Mouse (Mus musculus) B cell, adult 67 days (primary cell): Measurements from ENCODE around the gene Olfr740. TPM values are rescaled to one million over a fixed set of nuclear protein-coding genes. Genes with fewer than 3 reads are reported as not detected.

Experiments
- total RNA-seq, 2 experiments: library from RNA; stranded (reverse); gene quantifications; 4 replicates each; pipeline ENCODE4 v1.2.4; 2023

The Olfr740 gene
- not detected for total RNA-seq

DNA sequence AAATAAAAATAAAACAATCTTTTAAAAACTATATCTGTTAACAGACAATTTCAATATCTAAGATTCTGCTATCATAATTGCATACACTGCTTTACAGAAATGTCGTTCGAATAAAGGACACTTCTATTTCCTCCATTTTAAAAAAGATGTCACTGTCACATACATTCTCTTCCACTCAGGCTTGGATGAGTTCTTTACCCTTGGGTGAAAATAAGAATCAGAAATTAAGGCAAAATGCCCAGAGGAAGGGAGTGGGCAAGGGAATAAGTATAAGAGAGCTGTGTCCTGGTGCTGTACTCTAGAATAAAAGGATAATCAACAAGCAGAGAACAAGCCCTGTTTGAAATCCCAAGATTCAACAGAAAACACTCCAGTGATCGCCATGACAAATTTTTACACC, at the start of gene Olfr740:
Gene Olfr740, plus strand, starts transcription at position 301 of the 400 bp plus-strand sequence.

DNA sequence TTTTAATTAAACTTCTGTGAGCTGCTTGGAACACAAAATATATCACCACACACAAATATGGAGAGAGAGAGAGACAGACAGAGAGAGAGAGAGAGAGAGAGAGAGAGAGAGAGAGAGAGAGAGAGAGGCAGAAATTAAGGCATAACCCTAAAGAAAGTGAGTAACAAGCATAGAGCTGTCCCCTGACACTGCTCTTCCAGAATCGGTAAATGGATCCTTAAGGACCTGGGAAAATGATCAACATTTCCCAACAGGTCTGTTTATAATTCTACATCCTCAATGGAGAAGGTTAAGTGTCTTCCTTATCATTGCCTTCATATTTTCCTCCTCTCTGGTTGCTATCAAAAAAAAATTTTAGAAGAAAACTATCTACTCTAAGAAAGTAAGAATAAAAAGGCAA, 38.1 kb upstream of the Olfr740 start, which contains the start of gene Olfr738:
Gene Olfr738, plus strand, starts transcription at position 301 of the 400 bp plus-strand sequence.

DNA sequence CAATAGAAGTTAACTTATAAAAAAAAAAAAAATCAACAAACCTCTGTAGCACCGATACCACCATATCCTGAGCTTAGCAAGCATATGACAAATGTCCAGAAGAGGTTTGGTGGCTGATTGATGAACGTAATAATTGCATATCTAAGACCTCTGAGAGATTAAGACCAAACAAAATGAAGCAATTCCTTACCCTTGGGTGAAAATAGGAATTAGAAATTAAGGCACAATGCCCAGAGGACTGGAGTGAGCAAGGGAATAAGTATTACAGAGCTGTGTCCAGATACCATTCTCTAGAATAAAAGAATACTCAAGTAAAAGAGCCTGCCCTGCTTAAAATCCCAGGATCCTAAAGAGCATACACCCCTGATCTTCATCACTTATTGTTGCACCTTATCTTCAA, 27.0 kb upstream of the Olfr740 start, which contains the start of gene Olfr739:
Gene Olfr739, plus strand, starts transcription at position 301 of the 400 bp plus-strand sequence.

DNA sequence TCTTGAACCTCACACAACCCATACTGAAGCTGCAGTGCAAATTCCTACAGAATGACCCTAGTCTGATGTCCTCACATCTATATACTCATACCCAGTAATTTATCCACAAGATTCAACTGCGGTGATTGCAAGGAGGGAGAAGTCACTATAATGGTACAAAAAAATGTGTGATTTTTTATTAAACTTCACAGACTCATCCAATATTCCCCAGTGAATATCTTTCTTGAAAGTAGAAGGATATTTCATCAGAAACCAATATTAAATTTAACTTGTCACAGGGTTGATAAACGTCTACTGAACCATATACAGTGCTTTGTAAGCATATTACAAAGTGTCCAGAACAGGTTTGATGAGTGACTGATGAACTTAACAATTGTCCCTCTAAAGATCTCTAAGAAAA, 27.1 kb downstream of the Olfr740 start, which contains the start of gene Olfr741:
Gene Olfr741, plus strand, starts transcription at position 301 of the 400 bp plus-strand sequence.

DNA sequence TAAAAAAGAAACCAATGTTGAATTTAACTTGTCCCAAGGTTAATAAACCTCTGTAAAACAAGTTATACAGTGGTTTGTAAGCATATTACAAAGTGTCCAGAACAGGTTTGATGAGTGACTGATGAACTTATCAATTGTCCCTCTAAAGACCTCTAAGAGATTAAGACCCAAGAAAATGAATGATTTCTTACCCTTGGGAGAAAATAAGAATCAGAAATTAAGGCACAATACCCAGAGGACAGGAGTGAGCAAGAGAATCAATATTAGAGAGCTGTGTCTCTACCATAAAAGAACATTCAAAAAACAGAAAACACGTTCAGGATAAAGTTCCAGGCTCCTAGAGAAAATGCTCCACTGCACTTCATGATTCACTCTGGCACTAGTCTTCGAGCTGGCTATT, 58.0 kb downstream of the Olfr740 start, which contains the start of gene Olfr742:
Gene Olfr742, plus strand, starts transcription at position 301 of the 400 bp plus-strand sequence.

Other genes with a start within 250 kb of the Olfr740 start
- gene Olfr731, start 203.7 kb upstream of the Olfr740 start, total RNA-seq: not detected
- not detected for gene Olfr732, start 161.3 kb upstream of the Olfr740 start, total RNA-seq
- not detected for gene Olfr733, start 144.0 kb upstream of the Olfr740 start, total RNA-seq
- gene Olfr734, start 118.8 kb upstream of the Olfr740 start, total RNA-seq: not detected
- gene Olfr735, start 96.7 kb upstream of the Olfr740 start, total RNA-seq: not detected
- gene Tlr11, start 87.6 kb upstream of the Olfr740 start, total RNA-seq: not detected
- not detected for gene Olfr736, start 64.4 kb upstream of the Olfr740 start, total RNA-seq
- gene Olfr738, start 38.0 kb upstream of the Olfr740 start, total RNA-seq: not detected
- gene Olfr739, start 26.9 kb upstream of the Olfr740 start, total RNA-seq: not detected
- gene Olfr741, start 27.2 kb downstream of the Olfr740 start, total RNA-seq: not detected
- gene Olfr742, start 58.1 kb downstream of the Olfr740 start, total RNA-seq: not detected
- not detected for gene Olfr743, start 76.3 kb downstream of the Olfr740 start, total RNA-seq
- not detected for gene Olfr744, start 169.3 kb downstream of the Olfr740 start, total RNA-seq
- not detected for gene Olfr745, start 193.8 kb downstream of the Olfr740 start, total RNA-seq
- not detected for gene Olfr746, start 201.5 kb downstream of the Olfr740 start, total RNA-seq
- gene Olfr747, start 247.7 kb downstream of the Olfr740 start, total RNA-seq: not detected